Mouse (Mus musculus) left cerebral cortex, adult 11 months (tissue): ENCODE measurements around the gene Gm9817.

ENCODE experiments used
- DNase-seq: peaks from one replicate; pipeline ENCODE4 v3.0.0; 2022; ENCODE audit warnings: low spot score

The Gm9817 gene

DNA sequence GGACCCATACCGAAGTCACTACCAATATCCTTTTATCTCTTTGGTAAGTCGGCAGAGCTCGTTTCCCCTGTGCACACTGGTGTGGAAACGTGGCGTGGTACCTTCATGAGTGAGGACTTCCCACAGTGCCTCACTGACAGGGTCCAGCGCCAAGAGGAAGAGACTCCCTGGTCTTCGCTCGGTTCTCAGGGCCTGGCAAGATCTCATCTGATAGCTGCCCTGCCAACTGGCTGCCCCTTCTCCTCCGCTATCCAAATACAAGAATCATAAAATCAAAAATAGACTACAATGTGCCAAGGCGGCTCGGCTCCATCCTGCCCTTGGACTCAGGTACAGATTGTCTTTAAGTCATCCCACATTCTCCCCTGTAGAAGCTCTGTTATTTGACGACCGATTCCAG is 11.4 kb downstream of the Gm9817 start:
- DNase-seq: no peak

DNA sequence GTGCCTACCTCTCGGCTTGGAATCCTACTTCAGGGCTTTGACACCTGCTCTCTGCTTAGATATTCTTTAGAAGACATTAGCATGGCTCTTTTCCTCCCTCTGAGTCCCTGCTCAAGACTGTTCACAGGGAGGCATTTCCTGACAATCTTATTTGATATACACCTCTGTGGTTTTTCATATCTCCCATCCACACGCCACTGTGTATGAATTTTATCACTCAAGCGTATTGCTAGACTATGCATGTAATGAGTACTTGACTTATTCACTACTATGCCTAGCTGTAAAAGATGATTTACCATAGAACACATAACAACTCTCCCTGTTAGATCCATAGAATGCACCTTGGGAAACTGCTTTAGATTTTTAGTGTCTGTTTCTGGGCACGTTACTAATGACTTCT is 14.3 kb downstream of the Gm9817 start:
- no peak for DNase-seq

DNA sequence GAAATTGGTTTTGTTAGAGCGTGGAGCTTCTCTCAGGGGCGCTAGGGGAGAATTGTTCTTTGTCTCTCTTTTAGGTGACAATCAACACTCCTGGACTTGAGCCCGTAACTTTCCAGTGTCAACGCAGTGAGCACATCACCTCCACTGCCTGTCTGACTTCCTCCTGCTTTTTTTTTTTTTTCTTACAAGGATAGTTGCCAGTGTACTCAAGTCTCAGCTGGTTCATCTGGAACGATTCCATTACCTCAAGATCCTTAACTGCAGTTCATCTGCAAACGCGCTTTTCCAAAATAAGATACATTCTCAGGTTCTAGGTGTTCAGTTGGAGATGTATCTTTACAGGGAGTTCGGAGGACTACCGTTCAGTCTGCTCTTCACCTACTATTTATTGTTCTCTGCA is 16.5 kb downstream of the Gm9817 start:
- no peak for DNase-seq

DNA sequence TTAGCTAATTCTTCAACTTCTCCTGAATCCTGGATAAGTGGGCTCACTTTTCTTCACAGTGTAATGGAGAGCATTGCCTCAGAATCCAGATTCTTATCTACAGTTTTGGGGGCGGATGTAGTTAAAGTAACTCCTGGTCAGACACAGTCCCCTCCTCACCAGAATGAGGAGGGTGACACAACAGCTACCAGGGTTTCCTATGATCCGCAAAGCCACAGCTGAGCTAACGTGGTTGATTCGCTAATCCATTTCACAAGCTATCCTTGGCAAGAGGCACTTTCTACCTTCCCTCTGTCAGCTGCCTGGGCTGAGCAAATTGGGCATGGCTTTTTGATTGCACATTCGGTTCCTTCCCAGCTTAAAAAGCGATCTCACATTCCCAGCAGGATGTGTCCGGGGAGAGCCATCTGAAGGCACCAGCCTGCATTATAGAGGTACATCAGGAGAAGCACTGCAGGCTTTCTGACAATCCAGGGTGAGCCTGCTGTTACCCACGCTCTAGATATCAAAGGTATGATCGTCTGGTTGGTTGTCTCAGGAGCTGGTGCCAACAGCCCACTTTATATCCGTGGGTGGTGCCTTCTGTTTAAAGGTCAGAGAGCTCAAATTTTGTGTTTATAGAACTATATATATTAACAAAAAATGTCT is 21.2 kb downstream of the Gm9817 start:
- no peak for DNase-seq

DNA sequence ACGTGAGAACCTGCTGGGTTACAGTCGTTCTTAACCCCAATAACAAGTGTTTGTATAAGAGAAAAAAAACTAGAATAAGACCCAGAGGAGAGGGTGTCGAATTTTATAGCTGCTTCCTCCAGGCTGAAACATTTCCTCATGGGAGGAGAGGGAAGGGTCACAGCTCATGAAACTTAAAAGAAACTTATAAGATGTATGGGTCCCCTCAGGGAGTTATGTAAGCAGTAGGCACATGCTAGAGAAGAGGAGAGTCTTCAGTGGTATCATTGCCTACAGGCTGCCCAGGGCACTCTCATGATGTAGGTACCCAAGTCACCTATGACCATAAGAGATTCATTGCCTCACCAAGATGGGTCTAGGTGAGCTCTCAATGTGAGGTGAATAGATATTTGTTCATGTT is 28.0 kb downstream of the Gm9817 start:
- DNase-seq: no peak

DNA sequence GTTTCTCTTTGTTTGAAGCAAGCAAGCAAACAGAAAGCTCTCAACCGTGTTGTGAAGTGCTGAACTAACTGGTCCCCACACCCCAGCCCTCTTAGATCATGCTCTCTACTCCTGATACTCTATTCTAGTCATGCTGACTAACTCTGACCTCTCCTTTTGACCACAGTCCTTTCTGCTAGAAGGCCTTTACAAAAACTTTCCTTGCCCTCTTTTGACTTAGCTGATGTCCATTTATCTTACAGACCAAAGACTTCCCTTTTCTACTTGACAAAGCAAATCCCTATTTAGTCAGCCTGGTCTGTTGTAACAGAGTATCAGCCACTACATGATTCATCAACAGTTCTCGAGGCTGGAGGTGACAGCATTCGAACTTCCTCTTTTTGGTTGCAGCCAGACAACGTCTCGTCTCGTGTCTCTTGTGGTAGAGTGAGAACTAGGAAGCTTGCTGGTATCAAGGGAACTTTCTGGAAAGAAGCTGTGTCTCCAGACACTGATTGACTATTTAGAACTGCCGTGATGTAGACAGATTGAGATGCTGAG is 30.4 kb downstream of the Gm9817 start:
- DNase-seq: peak; percentile 19

DNA sequence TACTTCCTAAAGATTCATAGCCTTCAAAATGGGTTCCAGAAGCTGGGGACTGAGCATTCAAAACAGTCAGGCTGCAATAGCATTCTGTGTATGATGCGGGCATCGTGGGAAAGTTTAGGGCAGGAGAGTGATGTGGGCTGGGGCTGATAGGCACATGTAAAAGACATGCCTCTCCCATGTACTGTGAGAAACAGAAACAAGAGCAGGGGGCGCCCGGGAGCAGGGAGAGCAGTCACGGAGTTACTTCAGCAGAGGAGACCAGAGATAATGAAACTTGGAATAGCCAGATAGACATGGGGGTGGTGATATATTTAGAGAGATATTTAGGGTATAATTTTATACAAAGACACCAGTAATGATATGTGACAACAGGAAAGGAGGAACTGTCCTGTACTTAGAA is 39.9 kb downstream of the Gm9817 start:
- DNase-seq: no peak

DNA sequence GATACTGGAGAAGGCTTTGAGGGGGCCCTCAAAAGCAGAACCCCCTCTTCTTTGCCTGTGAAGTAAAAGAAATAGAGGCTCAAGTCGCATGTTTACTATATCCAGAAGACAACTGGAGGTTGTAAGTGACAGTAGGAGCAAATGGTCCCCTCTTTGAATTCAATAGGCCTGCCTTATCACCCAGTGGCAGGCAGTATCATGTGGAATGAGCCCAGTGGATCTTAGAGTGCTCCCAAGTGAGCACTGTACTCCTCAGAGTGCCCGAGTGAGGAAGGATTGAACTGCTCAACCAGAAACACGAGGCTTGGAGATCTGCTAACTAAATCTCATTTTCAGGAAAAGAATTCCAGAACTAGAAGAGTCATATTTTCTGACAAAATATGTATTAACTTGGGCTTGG is 40.3 kb downstream of the Gm9817 start:
- DNase-seq: no peak
